Mouse (Mus musculus) hindbrain, embryonic 11.5 days (tissue): ENCODE results near the gene Trim63. TPM values are rescaled to one million over a fixed set of nuclear protein-coding genes. Genes with fewer than 3 reads are reported as not detected.
"Not testable (repeated sequence)": the region's sequence is repeated elsewhere in the genome, so short reads cannot be mapped to it uniquely, and the experiment has no call there.

Experiments used
- ATAC-seq: fragments of 200-750 bp; cut with Nextera tagmentation; 2 replicates; pipeline ENCODE4 v1.8.0; 2017; ENCODE audit warnings: mild to moderate bottlenecking, moderate TSS enrichment, moderate library complexity; ENCODE audit not compliant: low FRiP score
- DNase-seq: peaks from one replicate; pipeline ENCODE4 v3.0.0-alpha.2; 2015; ENCODE audit warnings: low spot score
- H3K27ac ChIP-seq: fragments of 300-500 bp; sonication (generic); 2 replicates; pipeline ENCODE4 v1.5.1; 2014; ENCODE audit warnings: mild to moderate bottlenecking, low read depth, low read length
- H3K27me3 ChIP-seq: fragments of 300-500 bp; sonication (generic); 2 replicates; pipeline ENCODE4 v1.6.1; 2014; ENCODE audit warnings: mild to moderate bottlenecking, low read length, moderate library complexity, mixed read lengths; ENCODE audit not compliant: control insufficient read depth, insufficient read depth
- H3K36me3 ChIP-seq: fragments of 300-500 bp; sonication (generic); 2 replicates; pipeline ENCODE4 v1.6.1; 2014; ENCODE audit warnings: mild to moderate bottlenecking, low read length, moderate library complexity, mixed read lengths; ENCODE audit not compliant: control insufficient read depth, insufficient read depth
- H3K4me1 ChIP-seq: fragments of 300-500 bp; sonication (generic); replicated peaks from 2 replicates; pipeline ENCODE4 v1.6.1; 2014; ENCODE audit warnings: low read length, mixed read lengths; ENCODE audit not compliant: control insufficient read depth, insufficient read depth
- H3K4me2 ChIP-seq: fragments of 300-500 bp; sonication (generic); replicated peaks from 2 replicates; pipeline ENCODE4 v1.6.1; 2014; ENCODE audit warnings: mild to moderate bottlenecking, low read depth, low read length
- H3K4me3 ChIP-seq: fragments of 300-500 bp; sonication (generic); 2 replicates; pipeline ENCODE4 v1.5.1; 2014; ENCODE audit warnings: low read depth, low read length
- H3K9ac ChIP-seq: fragments of 300-500 bp; sonication (generic); 2 replicates; pipeline ENCODE4 v1.6.1; 2014; ENCODE audit warnings: low read depth, low read length
- H3K9me3 ChIP-seq: fragments of 300-500 bp; sonication (generic); 2 replicates; pipeline ENCODE4 v1.6.1; 2016; ENCODE audit warnings: low read length; ENCODE audit not compliant: control insufficient read depth
- WGBS: fragments of 180-500 bp; shearing (Covaris S2); extraction: QIAGEN DNeasy Blood & Tissue Kit; methylation state at CpG from one replicate; pipeline ENCODE4 v1.1.7; 2014; 5-methylcytosine and 5-hydroxymethylcytosine counted together
- polyA plus RNA-seq: library from polyadenylated mRNA; unstranded; fragments of >200 nt; fragmentation: Nextera tagmentation; extraction: Ambion mirVana; gene quantifications from 2 replicates; pipeline ENCODE4 v1.2.1, GENCODE M21; 2014

Trim63 gene
- polyA plus RNA-seq, 1 experiment from 2014 or later: 0.12 TPM

GRCm38 (mm10) chr4:134286226-134287167 lies 28.4 kb upstream of the Trim63 start:
- H3K4me2 ChIP-seq: peak overlapping the region; percentile 80
- no peak for DNase-seq
- no peaks in the 10 kb centered on the region for H3K36me3 ChIP-seq
- peak overlapping the region; percentile 99 for H3K9ac ChIP-seq
- H3K4me3 ChIP-seq: peak overlapping the region; percentile 98
- no peak; the same call in none of the 2 replicates for ATAC-seq
- 3% methylated on average over 54 of the region's 59 CpGs for WGBS
- H3K27ac ChIP-seq: peak overlapping the region; percentile 100
- no peaks in the 10 kb centered on the region for H3K27me3 ChIP-seq
- no peaks in the 10 kb centered on the region for H3K9me3 ChIP-seq
- H3K4me1 ChIP-seq: 0 out of 2 replicates have a peak, but pooled peaks cover 5% of the 10 kb centered on the region

- ATAC-seq: peak; percentile 94
- under 1% methylated on average over 42 of the region's 59 CpGs for WGBS
- no peaks in the 10 kb centered on the region for H3K27me3 ChIP-seq
- H3K27ac ChIP-seq: peak overlapping the region; percentile 100
- H3K4me3 ChIP-seq: peak overlapping the region; percentile 98
- no peaks in the 10 kb centered on the region for H3K36me3 ChIP-seq
- peak overlapping the region; percentile 80 for H3K4me2 ChIP-seq
- peak; percentile 99 for DNase-seq
- 0 out of 2 replicates have a peak, but pooled peaks cover 5% of the 10 kb centered on the region for H3K4me1 ChIP-seq
- H3K9ac ChIP-seq: peak overlapping the region; percentile 99
- H3K9me3 ChIP-seq: no peaks in the 10 kb centered on the region
Observed at GRCm38 (mm10) chr4:134287168-134287564, 27.8 kb upstream of the Trim63 start.

DNA sequence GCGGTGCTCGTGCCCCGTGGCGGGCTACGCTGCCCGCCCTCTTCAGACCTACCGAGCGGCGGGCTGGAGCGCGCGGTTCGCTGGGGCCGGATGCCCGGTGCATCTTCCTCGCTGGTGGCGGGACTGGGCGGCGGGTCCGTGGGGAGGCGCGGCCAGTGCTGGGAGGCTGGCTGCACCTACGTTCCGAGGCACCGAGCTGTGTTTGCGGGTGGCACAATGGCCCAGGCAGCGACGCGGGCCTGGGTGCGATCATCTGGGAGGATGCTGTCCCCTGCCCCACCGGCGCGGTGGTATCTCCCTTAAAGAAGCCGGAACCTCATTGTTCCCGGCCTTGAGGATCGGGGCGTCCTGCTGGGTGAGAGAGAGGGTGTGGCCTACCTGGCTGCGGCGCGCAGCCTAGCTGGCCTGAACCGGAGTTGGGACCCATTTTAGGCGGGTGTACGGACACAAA lies 27.3 kb upstream of the Trim63 start, which contains the start of gene Pdik1l:
TSS of gene Pdik1l (minus strand) at position 321 of the 451 bp plus-strand sequence.
- Histone ChIP-seq H3K4me1 (0 out of 2 replicates have a peak, but pooled peaks cover 5% of the 10 kb centered on the region), H3K27me3 (no peaks in the 10 kb centered on the region), H3K9me3 (no peaks in the 10 kb centered on the region), H3K4me3 (peak within 1 kb of the TSS; percentile 98), H3K27ac (peak within 1 kb of the TSS; percentile 100), H3K4me2 (peak within 1 kb of the TSS; percentile 80), H3K36me3 (no peaks in the 10 kb centered on the region), H3K9ac (peak within 1 kb of the TSS; percentile 99)
- ATAC-seq (peak; percentile 85), DNase-seq (peak; percentile 88)
- WGBS: under 1% methylated on average over 43 of the region's 43 CpGs

DNA sequence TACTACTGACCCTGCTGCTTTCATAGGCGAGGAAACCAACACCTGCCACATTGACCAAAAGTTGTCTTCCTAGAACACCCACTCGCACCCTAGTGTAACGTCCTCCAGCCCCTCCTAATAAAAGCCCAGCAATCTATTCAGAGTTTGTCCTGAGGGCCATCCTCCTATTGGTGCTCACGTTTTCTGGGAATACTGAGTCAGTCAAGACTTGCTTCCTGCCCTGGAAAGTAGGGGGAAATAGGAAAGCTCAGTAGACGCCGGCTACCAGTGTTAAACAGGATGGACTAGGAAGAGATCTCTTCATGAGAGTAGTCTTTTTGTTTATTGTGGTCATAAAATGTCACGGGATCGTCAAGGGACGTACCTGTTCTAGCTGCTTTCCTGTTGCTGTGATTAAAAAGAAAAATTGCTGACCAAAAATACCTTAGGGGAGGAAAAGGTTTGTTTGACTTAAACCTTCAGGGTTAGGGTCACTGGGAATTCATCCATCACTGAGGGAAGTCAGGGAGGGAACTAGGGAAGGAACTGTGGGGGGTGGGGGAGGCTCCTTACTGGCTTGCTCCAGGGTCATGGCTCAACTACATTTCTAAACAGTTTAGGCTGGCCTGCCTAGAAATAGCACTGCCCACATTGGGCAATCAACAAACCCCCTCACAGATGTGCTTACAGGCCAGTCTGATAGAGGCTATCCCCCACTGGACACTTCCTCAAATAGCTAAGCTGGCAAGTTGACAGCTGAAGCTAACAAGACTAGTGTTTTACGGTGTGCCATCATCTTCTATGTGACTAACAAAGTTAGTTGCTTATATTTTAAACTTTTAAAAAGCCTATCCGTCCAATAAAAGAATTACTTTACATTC lies 26.3 kb upstream of the Trim63 start:
- Histone ChIP-seq H3K9ac (peak overlapping the region; percentile 99), H3K4me3 (peak overlapping the region; percentile 98), H3K4me1 (0 out of 2 replicates have a peak, but pooled peaks cover 5% of the 10 kb centered on the region), H3K4me2 (peak overlapping the region; percentile 80), H3K9me3 (no peaks in the 10 kb centered on the region), H3K36me3 (no peaks in the 10 kb centered on the region), H3K27ac (no peak overlapping the region), H3K27me3 (no peaks in the 10 kb centered on the region)
- ATAC-seq: no peak
- no peak for DNase-seq
- WGBS: 44% methylated on average over 11 of the region's 11 CpGs

DNA sequence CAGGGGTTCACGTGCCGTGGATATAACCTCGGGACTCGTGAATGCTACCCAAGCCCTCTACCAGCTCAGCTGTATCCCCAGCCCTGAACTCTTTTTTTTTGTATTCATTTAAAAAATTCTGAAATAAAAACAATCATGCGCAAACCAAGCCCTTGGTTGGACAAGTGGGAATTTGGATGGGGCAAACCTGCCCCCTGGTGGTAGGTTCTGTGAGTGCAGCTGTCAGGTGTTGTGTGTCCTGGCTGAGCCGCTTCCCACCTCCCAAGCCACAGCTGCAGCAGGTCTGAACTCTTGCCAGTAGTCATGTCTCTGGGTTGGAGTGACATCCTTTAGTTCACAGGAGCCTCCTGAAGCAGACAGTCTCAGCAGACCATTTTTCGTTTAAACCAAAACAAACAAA lies 22.9 kb upstream of the Trim63 start:
- no peak for ATAC-seq
- Histone ChIP-seq H3K27me3 (no peaks in the 10 kb centered on the region), H3K4me1 (0 out of 2 replicates have a peak, but pooled peaks cover 2% of the 10 kb centered on the region), H3K9ac (no peak overlapping the region), H3K4me3 (no peak overlapping the region), H3K27ac (no peak overlapping the region), H3K4me2 (no peak overlapping the region), H3K9me3 (no peaks in the 10 kb centered on the region), H3K36me3 (no peaks in the 10 kb centered on the region)
- WGBS: 23% methylated on average over 7 of the region's 7 CpGs
- DNase-seq: peak; percentile 89

- ATAC-seq: no peak
- no peak overlapping the region for H3K9ac ChIP-seq
- no peaks in the 10 kb centered on the region for H3K9me3 ChIP-seq
- no peaks in the 10 kb centered on the region for H3K36me3 ChIP-seq
- H3K4me3 ChIP-seq: no peak overlapping the region
- no peak overlapping the region for H3K27ac ChIP-seq
- H3K4me1 ChIP-seq: 0 out of 2 replicates have a peak, but pooled peaks cover 2% of the 10 kb centered on the region
- WGBS: 73% methylated on average over 18 of the region's 18 CpGs
- no peaks in the 10 kb centered on the region for H3K27me3 ChIP-seq
- no peak for DNase-seq
- H3K4me2 ChIP-seq: no peak overlapping the region
Observed at GRCm38 (mm10) chr4:134293061-134293691, 21.7 kb upstream of the Trim63 start.

GRCm38 (mm10) chr4:134293692-134294163 lies 21.2 kb upstream of the Trim63 start:
- no peak for DNase-seq
- H3K4me3 ChIP-seq: no peak overlapping the region
- H3K27ac ChIP-seq: no peak overlapping the region
- H3K9ac ChIP-seq: no peak overlapping the region
- no peak for ATAC-seq
- no peaks in the 10 kb centered on the region for H3K9me3 ChIP-seq
- no peaks in the 10 kb centered on the region for H3K4me1 ChIP-seq
- H3K27me3 ChIP-seq: no peaks in the 10 kb centered on the region
- WGBS: 66% methylated on average over 9 of the region's 9 CpGs
- no peak overlapping the region for H3K4me2 ChIP-seq
- no peaks in the 10 kb centered on the region for H3K36me3 ChIP-seq

DNA sequence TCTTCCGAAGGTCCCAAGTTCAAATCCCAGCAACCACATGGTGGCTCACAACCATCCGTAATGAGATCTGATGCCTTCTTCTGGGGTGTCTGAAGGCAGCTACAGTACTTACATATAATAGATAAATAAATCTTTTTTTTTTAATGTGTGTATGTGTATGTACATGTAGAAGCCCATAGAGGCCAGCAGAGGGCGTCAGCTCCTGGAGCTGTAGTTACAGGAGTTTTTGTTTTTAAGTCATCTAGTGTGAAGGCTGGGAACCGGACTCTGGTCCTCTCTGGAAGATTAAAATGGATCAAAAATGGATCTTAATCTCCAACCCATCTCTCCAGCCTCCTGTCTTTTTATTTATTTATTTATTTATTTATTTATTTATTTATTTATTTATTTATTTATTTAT lies 18.8 kb upstream of the Trim63 start:
- H3K4me2 ChIP-seq, H3K36me3 ChIP-seq, H3K4me3 ChIP-seq, DNase-seq, H3K9ac ChIP-seq, ATAC-seq, H3K4me1 ChIP-seq, H3K27ac ChIP-seq, H3K9me3 ChIP-seq, H3K27me3 ChIP-seq: not testable (repeated sequence)
- 85% methylated on average over 4 of the region's 4 CpGs for WGBS
